Mouse (Mus musculus): Measurements from ENCODE around the gene Gm20219. TPM values are rescaled to one million over a fixed set of nuclear protein-coding genes. Genes with fewer than 3 reads are reported as not detected.

Gm20219 gene
- polyA plus RNA-seq, 1 experiment from 2014 or later, result 2.6 TPM

- Histone ChIP-seq H3K4me3 (no peak overlapping the region), H3K4me1 (no peaks in the 10 kb centered on the region), H3K9me3 (no peaks in the 10 kb centered on the region), H3K36me3 (no peaks in the 10 kb centered on the region), H3K27me3 (no peaks in the 10 kb centered on the region), H3K4me2 (replicated peaks) (no peak overlapping the region), H3K27ac (no peak overlapping the region), H3K9ac (no peak overlapping the region)
- 68% methylated on average over 3 of the region's 3 CpGs for WGBS
- no peak for ATAC-seq (ENCODE audit: low FRiP score, low read depth)
Measured at GRCm38 (mm10) chr17:56536874-56537273, 17.3 kb downstream of the Gm20219 start.

GRCm38 (mm10) chr17:56536192-56536591 lies 18.0 kb downstream of the Gm20219 start:
- Histone ChIP-seq H3K9ac (no peak overlapping the region), H3K27ac (no peak overlapping the region)

GRCm38 (mm10) chr17:56524943-56525342 lies 29.2 kb downstream of the Gm20219 start:
- WGBS, result 70% methylated on average over 4 of the region's 4 CpGs
- no peak overlapping the region for H3K4me3 ChIP-seq
- no peak for ATAC-seq (ENCODE audit: low FRiP score, low read depth)
- H3K9ac ChIP-seq, result no peak overlapping the region
- H3K27me3 ChIP-seq, result 0 out of 2 replicates have a peak, but pooled peaks cover 2% of the 10 kb centered on the region
- no peak overlapping the region for H3K27ac ChIP-seq
- H3K4me1 ChIP-seq, result no peaks in the 10 kb centered on the region
- H3K36me3 ChIP-seq, result no peaks in the 10 kb centered on the region
- H3K9me3 ChIP-seq, result no peaks in the 10 kb centered on the region
- H3K4me2 ChIP-seq (replicated peaks), result no peak overlapping the region

More at GRCm38 (mm10) chr17:56536192-56536591, 18.0 kb downstream of the Gm20219 start:
- Histone ChIP-seq H3K4me2 (replicated peaks) (no peak overlapping the region), H3K27me3 (no peaks in the 10 kb centered on the region), H3K36me3 (no peaks in the 10 kb centered on the region), H3K4me3 (no peak overlapping the region), H3K9me3 (no peaks in the 10 kb centered on the region), H3K4me1 (no peaks in the 10 kb centered on the region)
- no peak for ATAC-seq (ENCODE audit: low FRiP score, low read depth)
- 77% methylated on average over 14 of the region's 14 CpGs for WGBS

GRCm38 (mm10) chr17:56522744-56523143 lies 31.4 kb downstream of the Gm20219 start:
- H3K27me3 ChIP-seq, result 0 out of 2 replicates have a peak, but pooled peaks cover 4% of the 10 kb centered on the region
- WGBS, result 53% methylated on average over 1 of the region's 1 CpGs
- no peaks in the 10 kb centered on the region for H3K9me3 ChIP-seq
- H3K4me1 ChIP-seq, result no peaks in the 10 kb centered on the region
- H3K4me3 ChIP-seq, result no peak overlapping the region
- H3K4me2 ChIP-seq (replicated peaks), result no peak overlapping the region
- H3K27ac ChIP-seq, result no peak overlapping the region
- ATAC-seq (ENCODE audit: low FRiP score, low read depth), result no peak
- H3K9ac ChIP-seq, result no peak overlapping the region
- H3K36me3 ChIP-seq, result no peaks in the 10 kb centered on the region

- no peaks in the 10 kb centered on the region for H3K36me3 ChIP-seq
- peaks cover 59% of the 10 kb centered on the region for H3K27me3 ChIP-seq
- WGBS, result 10% methylated on average over 13 of the region's 13 CpGs
- no peak overlapping the region for H3K9ac ChIP-seq
- H3K4me3 ChIP-seq, result no peak overlapping the region
- peak; percentile 45; the same call in 1 of the 2 replicates for ATAC-seq (ENCODE audit: low FRiP score, low read depth)
- H3K4me2 ChIP-seq (replicated peaks), result peak overlapping the region; percentile 30
- no peak overlapping the region; the same call in 1 of the 2 replicates for H3K27ac ChIP-seq
- H3K4me1 ChIP-seq, result peaks cover 20% of the 10 kb centered on the region
- peaks cover 13% of the 10 kb centered on the region for H3K9me3 ChIP-seq
Measured at GRCm38 (mm10) chr17:56515690-56516410, 38.3 kb downstream of the Gm20219 start.

GRCm38 (mm10) chr17:56514916-56515315 lies 39.3 kb downstream of the Gm20219 start:
- Histone ChIP-seq H3K27ac (no peak overlapping the region), H3K4me2 (replicated peaks) (no peak overlapping the region), H3K4me1 (peaks cover 20% of the 10 kb centered on the region), H3K9ac (no peak overlapping the region), H3K27me3 (peaks cover 68% of the 10 kb centered on the region), H3K36me3 (no peaks in the 10 kb centered on the region), H3K4me3 (no peak overlapping the region), H3K9me3 (peaks cover 13% of the 10 kb centered on the region)
- WGBS, result 48% methylated on average over 12 of the region's 12 CpGs
- ATAC-seq (ENCODE audit: low FRiP score, low read depth), result no peak

GRCm38 (mm10) chr17:56514330-56514729 lies 39.9 kb downstream of the Gm20219 start:
- H3K4me2 ChIP-seq (replicated peaks), result no peak overlapping the region
- H3K27ac ChIP-seq, result no peak overlapping the region
- no peak overlapping the region for H3K4me3 ChIP-seq
- ATAC-seq (ENCODE audit: low FRiP score, low read depth), result no peak
- peaks cover 74% of the 10 kb centered on the region for H3K27me3 ChIP-seq
- H3K36me3 ChIP-seq, result no peaks in the 10 kb centered on the region
- peaks cover 20% of the 10 kb centered on the region for H3K4me1 ChIP-seq
- H3K9ac ChIP-seq, result no peak overlapping the region
- H3K9me3 ChIP-seq, result peaks cover 13% of the 10 kb centered on the region

- peak within 1 kb of the TSS; percentile 35 for H3K9ac ChIP-seq
- ATAC-seq (ENCODE audit: low FRiP score, low read depth), result no peak
Measured at GRCm38 (mm10) chr17:56512310-56512709, 41.9 kb downstream of the Gm20219 start, which contains the start of gene Znrf4. Znrf4 (minus strand) TSS chr17:56512431.

GRCm38 (mm10) chr17:56511707-56512090 lies 42.5 kb downstream of the Gm20219 start:
- Histone ChIP-seq H3K9me3 (peaks cover 10% of the 10 kb centered on the region), H3K4me2 (replicated peaks) (peak overlapping the region; percentile 60), H3K36me3 (no peaks in the 10 kb centered on the region), H3K9ac (peak overlapping the region; percentile 35), H3K27me3 (peaks cover 82% of the 10 kb centered on the region), H3K4me3 (peak overlapping the region; percentile 33), H3K27ac (no peak overlapping the region), H3K4me1 (peaks cover 27% of the 10 kb centered on the region)
- ATAC-seq (ENCODE audit: low FRiP score, low read depth), result no peak
- 27% methylated on average over 29 of the region's 29 CpGs for WGBS

More at GRCm38 (mm10) chr17:56512310-56512709, 41.9 kb downstream of the Gm20219 start, which contains the start of gene Znrf4:
- Histone ChIP-seq H3K36me3 (no peaks in the 10 kb centered on the region), H3K27ac (no peak within 1 kb of the TSS), H3K4me3 (peak within 1 kb of the TSS; percentile 33), H3K4me1 (peaks cover 23% of the 10 kb centered on the region), H3K9me3 (peaks cover 13% of the 10 kb centered on the region), H3K4me2 (replicated peaks) (peak within 1 kb of the TSS; percentile 60), H3K27me3 (peaks cover 85% of the 10 kb centered on the region)
- 69% methylated on average over 22 of the region's 22 CpGs for WGBS

GRCm38 (mm10) chr17:56510970-56511706 lies 43.0 kb downstream of the Gm20219 start:
- H3K4me3 ChIP-seq, result peak overlapping the region; percentile 33
- no peak overlapping the region for H3K27ac ChIP-seq
- peak overlapping the region; percentile 60 for H3K4me2 ChIP-seq (replicated peaks)
- H3K9ac ChIP-seq, result peak overlapping the region; percentile 35
- H3K36me3 ChIP-seq, result no peaks in the 10 kb centered on the region
- 7% methylated on average over 60 of the region's 60 CpGs for WGBS
- peaks cover 79% of the 10 kb centered on the region for H3K27me3 ChIP-seq
- H3K9me3 ChIP-seq, result peaks cover 7% of the 10 kb centered on the region; the same call in 1 of the 2 replicates
- H3K4me1 ChIP-seq, result peaks cover 29% of the 10 kb centered on the region
- no peak for ATAC-seq (ENCODE audit: low FRiP score, low read depth)

- H3K4me2 ChIP-seq (replicated peaks), result peak overlapping the region; percentile 60
- ATAC-seq (ENCODE audit: low FRiP score, low read depth), result no peak
Measured at GRCm38 (mm10) chr17:56510473-56510969, 43.7 kb downstream of the Gm20219 start.

More at GRCm38 (mm10) chr17:56510473-56510969, 43.7 kb downstream of the Gm20219 start:
- Histone ChIP-seq H3K27me3 (peaks cover 73% of the 10 kb centered on the region), H3K9me3 (peaks cover 7% of the 10 kb centered on the region; the same call in 1 of the 2 replicates), H3K4me1 (peaks cover 23% of the 10 kb centered on the region), H3K27ac (no peak overlapping the region), H3K4me3 (peak overlapping the region; percentile 33; the same call in 1 of the 2 replicates), H3K36me3 (no peaks in the 10 kb centered on the region), H3K9ac (no peak overlapping the region)
- 28% methylated on average over 27 of the region's 27 CpGs for WGBS

Measured in limb, embryonic 13.5 days (tissue).